Mouse (Mus musculus) heart, embryonic 11.5 days (tissue): ENCODE results near the gene Gm9112. TPM values are rescaled to one million over a fixed set of nuclear protein-coding genes. Genes with fewer than 3 reads are reported as not detected.

Experiments used
- polyA plus RNA-seq: library from polyadenylated mRNA; unstranded; fragments of >200 nt; fragmentation: Nextera tagmentation; extraction: Ambion mirVana; gene quantifications from 2 replicates; pipeline ENCODE4 v1.2.1, GENCODE M21; 2014

Gm9112 gene
- polyA plus RNA-seq, 1 experiment from 2014 or later: not detected

Other genes with a start within 250 kb of the Gm9112 start
- gene Hdac8, start 202.3 kb downstream of the Gm9112 start, polyA plus RNA-seq: 2.2 and 2.8 TPM in 2 replicates
- 9.9 and 12.1 TPM in 2 replicates for gene Phka1, start 63.4 kb downstream of the Gm9112 start, polyA plus RNA-seq
- not detected in 2 replicates for gene Gm3880, start 20.7 kb downstream of the Gm9112 start, polyA plus RNA-seq
- gene Dmrtc1b, start 230 bp upstream of the Gm9112 start, polyA plus RNA-seq: not detected in 2 replicates
- not detected in 2 replicates for gene Dmrtc1c1, start 95.3 kb upstream of the Gm9112 start, polyA plus RNA-seq
- gene Dmrtc1c2, start 147.0 kb upstream of the Gm9112 start, polyA plus RNA-seq: 0.17 TPM in 1 of 2 replicates, not detected in the other
- gene 1700031F05Rik, start 160.3 kb upstream of the Gm9112 start, polyA plus RNA-seq: not detected in 2 replicates
- gene Dmrtc1a, start 201.1 kb upstream of the Gm9112 start, polyA plus RNA-seq: 0.30 and 0.39 TPM in 2 replicates
- not detected in 2 replicates for gene 1700011M02Rik, start 201.3 kb upstream of the Gm9112 start, polyA plus RNA-seq
- not detected in 2 replicates for gene 1700018G05Rik, start 220.7 kb upstream of the Gm9112 start, polyA plus RNA-seq